Mouse (Mus musculus) limb, embryonic 10.5 days (tissue): ENCODE measurements around the gene Wdtc1. TPM values are rescaled to one million over a fixed set of nuclear protein-coding genes. Genes with fewer than 3 reads are reported as not detected.

ENCODE experiments used
- DNase-seq: peaks from one replicate; pipeline ENCODE4 v3.0.0-alpha.2; 2017; ENCODE audit warnings: low spot score
- H3K27ac ChIP-seq: fragments of 300-500 bp; sonication (generic); 2 replicates; pipeline ENCODE4 v1.5.1; 2016; ENCODE audit warnings: mild to moderate bottlenecking
- H3K27me3 ChIP-seq: fragments of 300-500 bp; sonication (generic); 2 replicates; pipeline ENCODE4 v1.6.1; 2016; ENCODE audit warnings: low read depth, mild to moderate bottlenecking; ENCODE audit not compliant: poor library complexity, severe bottlenecking
- H3K36me3 ChIP-seq: fragments of 300-500 bp; sonication (generic); 2 replicates; pipeline ENCODE4 v1.6.1; 2016; ENCODE audit warnings: mild to moderate bottlenecking, moderate library complexity
- H3K4me1 ChIP-seq: fragments of 300-500 bp; sonication (generic); 2 replicates; pipeline ENCODE4 v1.6.1; 2016
- H3K4me3 ChIP-seq: fragments of 300-500 bp; sonication (generic); 2 replicates; pipeline ENCODE4 v1.5.1; 2016; ENCODE audit warnings: mild to moderate bottlenecking, moderate library complexity
- H3K9me3 ChIP-seq: fragments of 300-500 bp; sonication (generic); replicated peaks from 2 replicates; pipeline ENCODE4 v1.6.1; 2016; ENCODE audit warnings: mild to moderate bottlenecking
- WGBS: fragments of 180-500 bp; shearing (Covaris S2); methylation state at CpG from one replicate; pipeline ENCODE4 v1.1.7; 2016; 5-methylcytosine and 5-hydroxymethylcytosine counted together
- polyA plus RNA-seq: library from polyadenylated mRNA; unstranded; fragments of >200 nt; fragmentation: Nextera tagmentation; extraction: Ambion mirVana; gene quantifications from 2 replicates; pipeline ENCODE4 v1.2.1, GENCODE M21; 2016

Wdtc1 gene
- polyA plus RNA-seq, 1 experiment from 2014 or later = 15.5 TPM

DNA sequence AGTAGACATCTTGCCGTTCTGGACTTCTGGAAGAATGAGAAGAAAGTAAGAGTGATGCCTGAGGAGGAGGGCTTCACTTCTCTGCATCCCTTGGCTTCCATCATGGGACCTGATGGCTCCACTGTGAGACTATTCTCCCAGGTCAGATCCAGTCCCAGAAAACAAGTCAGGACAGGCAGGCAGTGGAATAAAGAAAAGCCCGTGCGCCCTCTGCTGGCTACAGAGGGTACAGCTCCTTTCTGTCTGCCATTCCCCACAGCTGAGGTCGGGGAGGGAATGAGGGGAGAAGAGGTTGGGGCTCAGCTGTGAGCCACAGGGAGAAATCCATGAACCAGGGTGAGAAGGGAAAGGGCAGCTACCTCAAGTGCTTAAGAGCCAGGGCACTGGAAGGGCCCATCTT, 51.5 kb downstream of the Wdtc1 start:
- Histone ChIP-seq H3K27me3 (no peaks in the 10 kb centered on the region), H3K9me3 (no peaks in the 10 kb centered on the region), H3K4me1 (peaks cover 24% of the 10 kb centered on the region), H3K4me3 (no peak overlapping the region), H3K27ac (peak overlapping the region; percentile 33; the same call in 1 of the 2 replicates), H3K36me3 (peaks cover 52% of the 10 kb centered on the region)
- WGBS = 23% methylated on average over 4 of the region's 4 CpGs
- peak; percentile 90 for DNase-seq

DNA sequence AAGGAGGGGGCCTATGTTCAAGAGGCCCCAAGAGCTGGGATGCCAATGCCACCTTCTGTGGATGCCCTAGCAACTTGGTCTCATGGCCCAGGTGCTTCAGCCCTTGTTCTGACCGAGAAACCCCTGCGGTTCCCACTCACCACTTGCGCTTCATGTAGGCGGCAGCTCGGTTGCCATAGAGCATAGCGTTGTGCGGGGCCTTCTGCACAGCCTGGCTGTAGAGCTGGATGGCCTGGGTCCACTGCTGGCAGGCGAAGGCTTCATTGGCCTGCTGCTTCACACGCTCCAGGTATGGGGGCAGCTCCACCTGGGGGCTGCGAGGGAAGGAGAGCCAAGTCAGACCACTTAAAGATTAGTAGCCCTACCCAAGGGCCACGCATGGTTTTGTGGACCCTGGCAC, 52.9 kb downstream of the Wdtc1 start:
- WGBS = 85% methylated on average over 11 of the region's 11 CpGs
- H3K9me3 ChIP-seq = no peaks in the 10 kb centered on the region
- no peak for DNase-seq
- no peaks in the 10 kb centered on the region for H3K27me3 ChIP-seq
- no peak overlapping the region for H3K4me3 ChIP-seq
- H3K27ac ChIP-seq = no peak overlapping the region
- peaks cover 57% of the 10 kb centered on the region for H3K36me3 ChIP-seq
- peaks cover 24% of the 10 kb centered on the region for H3K4me1 ChIP-seq

DNA sequence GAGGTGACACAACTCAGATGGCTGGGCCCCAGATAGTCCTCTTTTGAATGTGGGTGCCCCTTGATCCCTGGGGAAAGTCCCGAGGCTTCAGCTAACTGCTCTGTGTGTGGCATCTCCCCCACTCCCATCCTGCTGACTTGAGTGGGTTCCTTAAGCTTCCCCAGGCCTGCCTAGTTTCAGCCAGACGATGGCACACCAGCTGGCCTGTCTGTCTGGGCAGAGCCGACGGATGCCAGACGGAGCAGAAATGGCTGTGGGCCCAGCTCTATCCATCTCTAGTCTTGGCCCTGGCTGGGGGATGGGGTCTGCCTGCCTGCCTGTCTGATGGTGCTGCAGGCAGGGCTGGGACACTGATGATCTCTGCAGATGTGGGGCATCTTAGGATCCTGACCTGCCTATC, 53.6 kb downstream of the Wdtc1 start:
- no peak overlapping the region for H3K4me3 ChIP-seq

GRCm38 (mm10) chr4:133298516-133299365, 54.5 kb downstream of the Wdtc1 start:
- no peak for DNase-seq
- Histone ChIP-seq H3K4me3 (no peak overlapping the region), H3K9me3 (no peaks in the 10 kb centered on the region), H3K27me3 (peaks cover 15% of the 10 kb centered on the region), H3K27ac (no peak overlapping the region), H3K36me3 (peaks cover 58% of the 10 kb centered on the region), H3K4me1 (peaks cover 31% of the 10 kb centered on the region)
- WGBS = 23% methylated on average over 12 of the region's 12 CpGs

More for the DNA sequence above, 53.6 kb downstream of the Wdtc1 start:
- Histone ChIP-seq H3K9me3 (no peaks in the 10 kb centered on the region), H3K27ac (no peak overlapping the region), H3K4me1 (peaks cover 24% of the 10 kb centered on the region), H3K36me3 (peaks cover 63% of the 10 kb centered on the region), H3K27me3 (peaks cover 5% of the 10 kb centered on the region; the same call in 1 of the 2 replicates)
- WGBS = 57% methylated on average over 5 of the region's 5 CpGs
- DNase-seq = no peak

- Histone ChIP-seq H3K27ac (peak overlapping the region; percentile 26; the same call in 1 of the 2 replicates), H3K36me3 (peaks cover 53% of the 10 kb centered on the region), H3K27me3 (peaks cover 22% of the 10 kb centered on the region), H3K4me1 (peaks cover 41% of the 10 kb centered on the region), H3K4me3 (no peak overlapping the region), H3K9me3 (no peaks in the 10 kb centered on the region)
- peak; percentile 89 for DNase-seq
- WGBS = 0% methylated on average over 5 of the region's 5 CpGs
Measured at GRCm38 (mm10) chr4:133297801-133298238, 55.5 kb downstream of the Wdtc1 start.

DNA sequence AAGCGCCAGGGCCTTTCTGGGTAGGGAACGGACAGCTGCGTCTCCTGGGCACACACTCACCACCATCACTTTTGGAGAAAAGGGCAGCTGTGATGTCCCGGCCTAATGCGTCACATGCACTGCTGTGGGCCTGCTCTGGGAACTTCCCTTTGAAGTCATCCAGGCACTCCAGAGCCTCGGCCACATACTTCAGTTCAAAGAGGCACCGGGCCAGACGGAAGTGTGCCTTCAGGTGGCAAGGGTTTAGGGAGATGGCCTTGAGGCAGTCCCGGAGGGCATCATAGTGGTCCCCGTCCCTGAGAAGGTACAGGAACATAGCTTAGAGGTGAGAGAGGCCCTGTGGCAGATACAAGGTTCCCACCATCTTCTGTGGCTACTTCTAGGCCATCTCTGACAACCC, 55.9 kb downstream of the Wdtc1 start:
- DNase-seq = no peak
- Histone ChIP-seq H3K27me3 (peaks cover 25% of the 10 kb centered on the region), H3K4me3 (no peak overlapping the region), H3K4me1 (peaks cover 45% of the 10 kb centered on the region), H3K9me3 (no peaks in the 10 kb centered on the region), H3K36me3 (peaks cover 53% of the 10 kb centered on the region), H3K27ac (peak overlapping the region; percentile 26; the same call in 1 of the 2 replicates)
- WGBS = 47% methylated on average over 10 of the region's 10 CpGs

DNA sequence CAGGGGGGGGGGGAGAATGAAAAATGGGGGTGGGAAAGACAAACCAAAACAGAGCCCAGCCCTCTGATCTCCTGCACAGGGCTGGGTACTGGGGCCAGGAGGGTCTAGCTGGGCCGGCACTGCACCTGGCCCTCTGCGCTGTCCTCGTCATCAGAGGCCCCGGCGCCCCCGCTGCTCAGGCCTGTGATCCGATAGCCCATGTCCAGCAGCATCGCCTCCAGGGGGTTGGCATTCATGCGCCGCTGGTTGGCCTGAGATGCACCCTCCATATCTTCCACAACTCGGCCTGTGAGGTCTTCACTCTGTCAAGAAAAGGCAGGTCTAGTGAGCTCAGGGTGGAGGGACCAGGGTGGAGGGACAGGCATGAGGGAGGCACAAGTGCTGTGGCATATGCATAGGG, 59.2 kb downstream of the Wdtc1 start:
- Histone ChIP-seq H3K36me3 (peaks cover 26% of the 10 kb centered on the region), H3K27me3 (peaks cover 25% of the 10 kb centered on the region), H3K9me3 (no peaks in the 10 kb centered on the region), H3K27ac (peak overlapping the region; percentile 81), H3K4me3 (peak overlapping the region; percentile 26; the same call in 1 of the 2 replicates), H3K4me1 (peaks cover 43% of the 10 kb centered on the region)
- no peak for DNase-seq
- 27% methylated on average over 11 of the region's 11 CpGs for WGBS

- peak overlapping the region; percentile 81 for H3K27ac ChIP-seq
- no peaks in the 10 kb centered on the region for H3K9me3 ChIP-seq
- peak overlapping the region; percentile 26 for H3K4me3 ChIP-seq
- H3K36me3 ChIP-seq = peaks cover 26% of the 10 kb centered on the region
- 10% methylated on average over 24 of the region's 24 CpGs for WGBS
- H3K27me3 ChIP-seq = peaks cover 25% of the 10 kb centered on the region
- H3K4me1 ChIP-seq = peaks cover 34% of the 10 kb centered on the region
- peak; percentile 53 for DNase-seq
Measured at GRCm38 (mm10) chr4:133292901-133293843, 60.1 kb downstream of the Wdtc1 start.

DNA sequence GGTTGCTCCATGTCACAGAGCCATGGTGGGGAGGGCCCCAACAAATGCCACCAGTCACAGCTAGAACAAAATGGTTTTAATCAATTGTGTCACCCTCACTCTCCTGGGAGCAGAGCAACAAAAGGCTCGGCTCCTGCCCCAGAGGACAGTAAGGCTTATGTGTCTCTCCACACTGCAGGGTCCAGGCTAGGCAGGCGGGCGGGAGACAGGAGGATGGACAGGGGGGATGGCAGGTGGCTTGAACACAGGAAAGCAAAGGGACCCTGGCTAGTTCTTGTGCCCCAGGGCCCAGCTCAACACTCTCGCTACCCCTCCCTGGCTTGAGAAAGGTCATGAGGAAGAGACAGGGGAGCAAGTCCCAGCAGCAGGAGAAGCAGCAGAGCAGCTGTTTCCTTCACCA, 60.9 kb downstream of the Wdtc1 start:
- no peak for DNase-seq
- peaks cover 25% of the 10 kb centered on the region for H3K27me3 ChIP-seq
- peaks cover 26% of the 10 kb centered on the region for H3K4me1 ChIP-seq
- 65% methylated on average over 4 of the region's 4 CpGs for WGBS
- H3K27ac ChIP-seq = peak overlapping the region; percentile 81
- H3K9me3 ChIP-seq = no peaks in the 10 kb centered on the region
- peaks cover 26% of the 10 kb centered on the region for H3K36me3 ChIP-seq
- H3K4me3 ChIP-seq = no peak overlapping the region; the same call in 1 of the 2 replicates

DNA sequence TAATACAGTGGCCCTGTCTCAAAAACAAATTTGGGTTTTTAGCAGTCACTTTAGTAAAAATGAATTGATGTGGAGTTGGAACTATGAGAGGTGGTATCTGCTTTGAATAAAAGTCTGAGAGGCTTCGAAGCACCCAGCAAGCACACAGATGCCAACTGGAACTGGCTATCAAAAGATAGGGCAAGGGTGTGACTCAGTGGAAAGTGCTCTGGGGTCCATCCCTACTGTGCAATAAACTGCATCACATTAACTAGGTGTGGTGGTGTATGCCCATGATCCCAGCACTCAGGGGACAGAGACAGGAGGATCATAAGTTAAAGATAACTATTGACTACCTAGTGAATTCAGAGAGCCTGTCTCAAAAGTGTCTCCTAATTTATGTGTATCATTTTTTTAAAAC, 62.0 kb downstream of the Wdtc1 start:
- H3K36me3 ChIP-seq = peaks cover 17% of the 10 kb centered on the region
- no peaks in the 10 kb centered on the region for H3K9me3 ChIP-seq
- peaks cover 24% of the 10 kb centered on the region for H3K4me1 ChIP-seq
- peaks cover 25% of the 10 kb centered on the region for H3K27me3 ChIP-seq
- DNase-seq = no peak
- H3K4me3 ChIP-seq = no peak overlapping the region
- H3K27ac ChIP-seq = no peak overlapping the region
- WGBS = 98% methylated on average over 1 of the region's 1 CpGs

- Histone ChIP-seq H3K4me3 (no peak overlapping the region), H3K27ac (no peak overlapping the region), H3K36me3 (no peaks in the 10 kb centered on the region), H3K9me3 (no peaks in the 10 kb centered on the region), H3K4me1 (peaks cover 20% of the 10 kb centered on the region), H3K27me3 (no peaks in the 10 kb centered on the region)
- WGBS = 84% methylated on average over 4 of the region's 4 CpGs
- DNase-seq = no peak
Measured at GRCm38 (mm10) chr4:133286476-133287077, 66.7 kb downstream of the Wdtc1 start.

GRCm38 (mm10) chr4:133285950-133286349, 67.3 kb downstream of the Wdtc1 start:
- no peak overlapping the region for H3K4me3 ChIP-seq
- no peaks in the 10 kb centered on the region for H3K27me3 ChIP-seq
- peaks cover 26% of the 10 kb centered on the region for H3K4me1 ChIP-seq
- DNase-seq = no peak
- H3K27ac ChIP-seq = no peak overlapping the region
- no peaks in the 10 kb centered on the region for H3K36me3 ChIP-seq
- H3K9me3 ChIP-seq = no peaks in the 10 kb centered on the region
- WGBS = 85% methylated on average over 5 of the region's 5 CpGs
